Mouse (Mus musculus): ENCODE measurements around the gene Rpl4.
"Not testable (repeated sequence)": the region's sequence is repeated elsewhere in the genome, so short reads cannot be mapped to it uniquely, and the experiment has no call there.

Rpl4 gene

GRCm38 (mm10) chr9:64172816-64173665 lies at the start of gene Rpl4, which contains the start of gene Zwilch:
Gene Rpl4, plus strand, starts transcription at chr9:64173375.
Gene Zwilch, minus strand, starts transcription at chr9:64173104.
- peak; percentile 81 to 91 for DNase-seq (ENCODE audit: low spot score in 2 of 2)

GRCm38 (mm10) chr9:64124846-64125245 lies 48.3 kb upstream of the Rpl4 start:
- DNase-seq (ENCODE audit: low spot score in 2 of 2), result not testable (repeated sequence)

- no peak for DNase-seq (ENCODE audit: low spot score in 2 of 2)
These were observed 47.9 kb upstream of the Rpl4 start for GRCm38 (mm10) chr9:64125307-64125706.

- no peak for DNase-seq (ENCODE audit: low spot score in 2 of 2)
These were observed 47.1 kb upstream of the Rpl4 start for GRCm38 (mm10) chr9:64126121-64126520.

GRCm38 (mm10) chr9:64131623-64132022 lies 41.6 kb upstream of the Rpl4 start:
- no peak for DNase-seq (ENCODE audit: low spot score in 2 of 2)

GRCm38 (mm10) chr9:64138896-64139295 lies 34.3 kb upstream of the Rpl4 start:
- DNase-seq (ENCODE audit: low spot score in 2 of 2), result peak; percentile 49 to 79

- no peak for DNase-seq (ENCODE audit: low spot score in 2 of 2)
These were observed 33.3 kb upstream of the Rpl4 start for GRCm38 (mm10) chr9:64139879-64140278.

- no peak for DNase-seq (ENCODE audit: low spot score in 2 of 2)
These were observed 16.5 kb upstream of the Rpl4 start for GRCm38 (mm10) chr9:64156641-64157040.

- no peak for DNase-seq (ENCODE audit: low spot score in 2 of 2)
These were observed 12.7 kb upstream of the Rpl4 start for GRCm38 (mm10) chr9:64160471-64160870.

GRCm38 (mm10) chr9:64169967-64170366 lies 3.2 kb upstream of the Rpl4 start:
- not testable (repeated sequence) for DNase-seq (ENCODE audit: low spot score in 2 of 2)

- DNase-seq (ENCODE audit: low spot score in 2 of 2), result no peak
These were observed 895 bp upstream of the Rpl4 start for GRCm38 (mm10) chr9:64172145-64172815.

GRCm38 (mm10) chr9:64173666-64174220 lies 568 bp downstream of the Rpl4 start:
- no peak for DNase-seq (ENCODE audit: low spot score in 2 of 2)

GRCm38 (mm10) chr9:64174341-64174740 lies 1.2 kb downstream of the Rpl4 start:
- no peak for DNase-seq (ENCODE audit: low spot score in 2 of 2)

- no peak for DNase-seq (ENCODE audit: low spot score in 2 of 2)
These were observed 1.6 kb downstream of the Rpl4 start for GRCm38 (mm10) chr9:64174766-64175165.

GRCm38 (mm10) chr9:64175378-64175777 lies 2.2 kb downstream of the Rpl4 start:
- DNase-seq (ENCODE audit: low spot score in 2 of 2), result no peak

GRCm38 (mm10) chr9:64178610-64178973 lies 5.4 kb downstream of the Rpl4 start:
- no peak for DNase-seq (ENCODE audit: low spot score in 2 of 2)

- peak; percentile 87 to 95 for DNase-seq (ENCODE audit: low spot score in 2 of 2)
These were observed 5.9 kb downstream of the Rpl4 start, which contains the start of gene Snapc5 for GRCm38 (mm10) chr9:64178974-64179646. Gene Snapc5, plus strand, starts transcription at chr9:64179274.

- DNase-seq (ENCODE audit: low spot score in 2 of 2), result not testable (repeated sequence)
These were observed 10.1 kb downstream of the Rpl4 start for GRCm38 (mm10) chr9:64183295-64183694.

GRCm38 (mm10) chr9:64184166-64184840 lies 11.1 kb downstream of the Rpl4 start:
- DNase-seq (ENCODE audit: low spot score in 2 of 2), result no peak

GRCm38 (mm10) chr9:64193879-64194278 lies 20.7 kb downstream of the Rpl4 start:
- DNase-seq (ENCODE audit: low spot score in 2 of 2), result no peak

GRCm38 (mm10) chr9:64195554-64195953 lies 22.4 kb downstream of the Rpl4 start:
- DNase-seq (ENCODE audit: low spot score in 2 of 2), result no peak
